Mouse (Mus musculus): ENCODE results near the gene Uevld. TPM values are rescaled to one million over a fixed set of nuclear protein-coding genes. Genes with fewer than 3 reads are reported as not detected.

Gene Uevld
- 10.3 and 10.8 TPM in 2 replicates for polyA plus RNA-seq (2015; fragmentation: Nextera tagmentation; extraction: Ambion mirVana)

DNA sequence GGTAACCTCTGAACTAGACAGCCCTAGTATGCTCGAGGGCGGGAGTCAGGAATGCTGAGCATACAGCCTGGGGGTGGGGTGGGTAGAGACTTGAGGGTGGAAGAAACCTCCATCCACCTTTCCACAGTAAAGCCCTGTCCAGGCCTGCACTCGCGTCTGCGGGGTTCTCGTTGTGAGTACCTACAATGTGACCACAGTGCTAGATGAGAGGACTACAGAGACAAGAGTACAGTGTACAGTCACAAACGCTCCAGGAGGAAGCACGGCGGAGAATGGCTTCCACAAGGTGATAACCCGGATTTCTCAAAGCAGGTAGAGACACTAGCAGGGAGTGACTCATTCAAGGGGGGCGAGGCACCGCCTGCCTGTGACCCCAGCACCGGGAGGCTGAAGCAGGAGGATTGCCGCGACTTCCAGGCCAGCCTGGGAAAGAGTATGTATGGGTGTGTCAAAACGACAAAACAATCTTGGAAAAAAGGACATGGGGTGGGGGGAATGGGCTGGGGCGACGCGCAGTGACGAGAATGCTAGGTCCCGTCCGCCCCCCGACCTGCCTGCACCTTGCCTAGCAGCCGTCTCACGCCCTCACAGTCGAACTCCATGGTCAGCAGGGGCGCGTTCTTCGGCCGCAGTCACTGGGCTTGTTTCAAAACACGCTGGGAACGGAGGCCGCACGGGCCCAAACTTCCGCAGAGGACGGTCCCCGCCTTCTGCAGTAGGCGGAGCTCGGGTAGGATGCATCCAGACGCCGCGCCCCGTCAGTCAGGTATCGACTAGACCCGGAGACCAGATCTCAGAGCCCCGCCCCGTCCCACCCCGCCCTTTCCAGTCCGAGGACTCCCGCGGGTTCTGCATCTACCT lies at the start of gene Uevld:
Uevld (minus strand) TSS at position 697 of the 861 bp plus-strand sequence.
- Histone ChIP-seq H3K4me2 (replicated peaks) (peak within 1 kb of the TSS; percentile 85), H3K36me3 (peaks cover 22% of the 10 kb centered on the region), H3K27me3 (peaks cover 16% of the 10 kb centered on the region), H3K9me3 (no peaks in the 10 kb centered on the region), H3K4me1 (peaks cover 15% of the 10 kb centered on the region), H3K9ac (peak within 1 kb of the TSS; percentile 86), H3K4me3 (peak within 1 kb of the TSS; percentile 76), H3K27ac (no peak within 1 kb of the TSS; the same call in 1 of the 2 replicates)
- peak; percentile 93 for ATAC-seq (ENCODE audit: low FRiP score, low read depth)
- under 1% methylated on average over 50 of the region's 51 CpGs for WGBS

DNA sequence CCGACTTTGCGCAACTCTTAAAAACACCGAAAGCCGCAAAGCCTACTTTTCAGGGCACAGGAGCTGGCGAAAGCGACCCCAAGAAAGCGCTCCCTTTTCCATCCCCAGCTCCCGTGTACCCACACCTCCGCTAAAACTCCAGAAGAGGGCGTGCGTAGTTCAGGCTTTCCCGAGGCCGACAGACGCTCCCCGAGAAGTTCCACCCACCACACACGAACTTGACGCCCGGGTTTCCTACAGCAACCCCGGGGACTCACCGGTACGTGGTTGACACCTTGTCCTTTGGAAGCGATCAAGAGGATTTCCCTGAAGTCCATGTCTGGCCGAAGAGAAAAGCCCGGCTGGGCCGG lies 49.5 kb upstream of the Uevld start:
- Histone ChIP-seq H3K4me1 (peaks cover 49% of the 10 kb centered on the region), H3K36me3 (no peaks in the 10 kb centered on the region), H3K9ac (peak overlapping the region; percentile 80), H3K4me2 (replicated peaks) (peak overlapping the region; percentile 83), H3K9me3 (no peaks in the 10 kb centered on the region), H3K4me3 (peak overlapping the region; percentile 75), H3K27ac (peak overlapping the region; percentile 91), H3K27me3 (no peaks in the 10 kb centered on the region)
- ATAC-seq (ENCODE audit: low FRiP score, low read depth) = peak; percentile 75
- WGBS = under 1% methylated on average over 25 of the region's 25 CpGs

- no peak for ATAC-seq (ENCODE audit: low FRiP score, low read depth)
- 16% methylated on average over 21 of the region's 21 CpGs for WGBS
- peak overlapping the region; percentile 80 for H3K9ac ChIP-seq
- H3K4me1 ChIP-seq = peaks cover 54% of the 10 kb centered on the region
- no peaks in the 10 kb centered on the region for H3K36me3 ChIP-seq
- H3K4me3 ChIP-seq = peak overlapping the region; percentile 75
- peak overlapping the region; percentile 83 for H3K4me2 ChIP-seq (replicated peaks)
- no peaks in the 10 kb centered on the region for H3K9me3 ChIP-seq
- peak overlapping the region; percentile 91 for H3K27ac ChIP-seq
- no peaks in the 10 kb centered on the region for H3K27me3 ChIP-seq
Observed at GRCm38 (mm10) chr7:47007109-47007780, 48.9 kb upstream of the Uevld start.

- Histone ChIP-seq H3K4me2 (replicated peaks) (no peak overlapping the region), H3K36me3 (peaks cover 11% of the 10 kb centered on the region), H3K27ac (no peak overlapping the region), H3K4me3 (no peak overlapping the region), H3K9me3 (no peaks in the 10 kb centered on the region), H3K27me3 (no peaks in the 10 kb centered on the region), H3K4me1 (peaks cover 59% of the 10 kb centered on the region), H3K9ac (0 out of 2 replicates have a peak overlapping the region, but pooled peaks have one; percentile 1)
- 32% methylated on average over 3 of the region's 3 CpGs for WGBS
- ATAC-seq (ENCODE audit: low FRiP score, low read depth) = no peak
Observed at GRCm38 (mm10) chr7:47003411-47004115, 45.2 kb upstream of the Uevld start.

- no peak for ATAC-seq (ENCODE audit: low FRiP score, low read depth)
- Histone ChIP-seq H3K4me2 (replicated peaks) (no peak overlapping the region), H3K27me3 (no peaks in the 10 kb centered on the region), H3K9ac (no peak overlapping the region), H3K4me3 (no peak overlapping the region), H3K27ac (0 out of 2 replicates have a peak overlapping the region, but pooled peaks have one; percentile 11), H3K9me3 (no peaks in the 10 kb centered on the region), H3K4me1 (peaks cover 54% of the 10 kb centered on the region), H3K36me3 (peaks cover 28% of the 10 kb centered on the region)
- 73% methylated on average over 4 of the region's 4 CpGs for WGBS
Observed at GRCm38 (mm10) chr7:47001900-47002275, 43.6 kb upstream of the Uevld start.

DNA sequence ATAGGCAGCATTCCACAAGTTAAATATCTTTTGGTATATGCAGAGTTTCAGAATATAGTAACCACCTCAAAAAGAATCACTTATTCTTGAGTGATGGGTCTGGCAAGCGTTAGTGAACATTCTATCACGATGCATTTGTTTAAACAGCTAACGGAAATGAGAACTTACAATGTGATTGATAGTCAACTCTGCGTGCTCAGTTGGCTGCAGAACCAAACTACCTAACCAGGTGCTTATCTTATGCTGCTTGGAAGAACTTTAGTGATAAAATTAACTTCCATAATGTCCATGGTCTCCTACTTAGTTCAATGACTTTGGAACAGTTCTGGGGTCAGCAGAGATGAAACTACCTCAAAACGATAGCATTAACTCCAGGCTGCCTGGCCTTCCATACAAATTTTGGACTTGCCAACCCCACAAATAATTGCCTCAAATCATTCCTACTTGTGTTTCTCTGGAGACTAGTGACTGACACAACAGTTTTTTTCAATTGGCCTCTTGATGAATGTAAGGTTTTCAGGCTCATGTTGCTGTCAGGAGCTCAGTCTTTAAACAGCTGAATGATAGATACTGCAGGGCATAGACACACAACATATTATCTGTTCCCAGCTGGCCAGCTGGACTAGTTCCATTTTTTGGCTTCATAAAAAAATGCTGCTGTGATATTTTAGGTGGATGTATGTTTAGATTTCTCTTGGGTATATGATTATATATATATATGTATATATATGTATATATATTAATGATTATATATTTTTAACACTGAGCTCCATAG lies 43.0 kb upstream of the Uevld start:
- H3K27me3 ChIP-seq = no peaks in the 10 kb centered on the region
- ATAC-seq (ENCODE audit: low FRiP score, low read depth) = no peak
- H3K9ac ChIP-seq = no peak overlapping the region
- H3K4me2 ChIP-seq (replicated peaks) = no peak overlapping the region
- H3K36me3 ChIP-seq = peaks cover 33% of the 10 kb centered on the region
- no peak overlapping the region for H3K27ac ChIP-seq
- WGBS = 81% methylated on average over 5 of the region's 5 CpGs
- H3K9me3 ChIP-seq = no peaks in the 10 kb centered on the region
- no peak overlapping the region for H3K4me3 ChIP-seq
- H3K4me1 ChIP-seq = peaks cover 48% of the 10 kb centered on the region

GRCm38 (mm10) chr7:47000644-47000983 lies 42.3 kb upstream of the Uevld start:
- ATAC-seq (ENCODE audit: low FRiP score, low read depth) = peak; percentile 54
- 60% methylated on average over 3 of the region's 3 CpGs for WGBS
- Histone ChIP-seq H3K27ac (no peak overlapping the region), H3K9me3 (no peaks in the 10 kb centered on the region), H3K4me1 (peaks cover 41% of the 10 kb centered on the region), H3K4me2 (replicated peaks) (no peak overlapping the region), H3K9ac (no peak overlapping the region), H3K4me3 (no peak overlapping the region), H3K27me3 (no peaks in the 10 kb centered on the region), H3K36me3 (peaks cover 38% of the 10 kb centered on the region)

GRCm38 (mm10) chr7:46999983-47000643 lies 41.8 kb upstream of the Uevld start:
- no peak overlapping the region for H3K27ac ChIP-seq

DNA sequence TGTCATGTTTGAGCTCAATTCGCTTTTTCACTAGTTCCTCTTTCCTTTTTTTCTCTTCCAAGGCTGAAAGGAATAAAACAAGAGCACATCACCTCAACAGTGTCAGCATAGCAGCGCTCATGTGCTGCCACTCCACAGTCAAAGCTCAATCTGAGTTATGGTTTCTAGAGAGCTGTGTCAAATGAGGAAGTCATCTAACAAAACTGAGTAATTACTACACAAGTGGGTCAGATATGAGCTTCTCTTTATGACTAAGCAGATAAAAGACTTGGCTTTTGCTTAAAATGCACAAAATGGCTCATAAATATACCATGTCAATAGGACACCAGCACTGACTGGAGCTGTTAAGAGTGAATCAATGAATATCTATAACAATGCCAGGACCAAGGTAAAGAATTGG lies 40.6 kb upstream of the Uevld start:
- H3K4me1 ChIP-seq = peaks cover 32% of the 10 kb centered on the region
- H3K4me3 ChIP-seq = no peak overlapping the region
- H3K27ac ChIP-seq = no peak overlapping the region
- H3K36me3 ChIP-seq = peaks cover 55% of the 10 kb centered on the region
- ATAC-seq (ENCODE audit: low FRiP score, low read depth) = no peak
- no peaks in the 10 kb centered on the region for H3K27me3 ChIP-seq
- no peaks in the 10 kb centered on the region for H3K9me3 ChIP-seq
- no peak overlapping the region for H3K4me2 ChIP-seq (replicated peaks)
- no peak overlapping the region for H3K9ac ChIP-seq
- WGBS = 96% methylated on average over 2 of the region's 2 CpGs

More at GRCm38 (mm10) chr7:46999983-47000643, 41.8 kb upstream of the Uevld start:
- H3K4me3 ChIP-seq = no peak overlapping the region
- H3K27me3 ChIP-seq = no peaks in the 10 kb centered on the region
- H3K4me1 ChIP-seq = peaks cover 36% of the 10 kb centered on the region
- H3K9me3 ChIP-seq = no peaks in the 10 kb centered on the region
- H3K4me2 ChIP-seq (replicated peaks) = no peak overlapping the region
- H3K9ac ChIP-seq = no peak overlapping the region
- peaks cover 43% of the 10 kb centered on the region for H3K36me3 ChIP-seq
- ATAC-seq (ENCODE audit: low FRiP score, low read depth) = no peak
- 84% methylated on average over 8 of the region's 8 CpGs for WGBS

DNA sequence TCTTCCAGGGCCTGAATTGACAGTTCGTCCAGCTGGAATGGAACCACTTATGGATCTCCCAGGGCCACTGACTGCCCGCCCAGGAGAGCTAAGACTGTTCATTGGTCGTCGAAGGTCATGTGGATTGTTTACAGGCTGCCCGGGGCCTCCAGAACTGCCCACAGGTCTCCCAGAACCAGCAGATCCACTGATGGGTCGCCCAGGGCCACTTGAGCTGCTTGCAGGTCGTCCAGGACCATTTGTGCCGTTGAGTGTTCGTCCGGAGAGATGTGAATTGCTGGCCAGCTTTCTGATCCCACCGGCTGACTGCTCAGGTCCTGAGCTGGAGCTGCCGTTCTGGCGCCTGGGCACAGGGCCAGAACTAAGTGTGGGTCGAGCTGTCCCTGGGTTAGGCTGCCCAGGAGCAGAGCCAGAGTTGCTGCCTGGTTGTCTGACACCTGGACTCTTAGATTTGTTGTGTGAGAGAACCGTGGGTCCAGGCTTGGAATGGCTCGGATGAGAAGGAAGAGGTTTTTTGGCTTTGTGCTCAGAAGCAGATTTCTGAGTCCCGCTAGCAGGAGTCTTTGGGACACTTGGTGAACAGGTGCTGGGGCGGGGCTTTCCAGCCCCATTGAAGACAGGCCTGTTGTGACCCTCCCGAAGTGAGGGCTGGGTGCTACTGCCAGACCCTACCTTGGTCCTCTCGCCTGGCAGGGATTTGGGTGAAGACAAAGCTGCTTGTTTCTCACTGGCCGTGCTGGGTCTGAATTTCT lies 39.5 kb upstream of the Uevld start:
- whole genome bisulfite sequencing = 86% methylated on average over 21 of the region's 21 CpGs
- peaks cover 66% of the 10 kb centered on the region for H3K36me3 ChIP-seq
- H3K27ac ChIP-seq = no peak overlapping the region
- no peaks in the 10 kb centered on the region for H3K9me3 ChIP-seq
- H3K4me3 ChIP-seq = no peak overlapping the region
- H3K4me2 ChIP-seq (replicated peaks) = no peak overlapping the region
- no peak for ATAC-seq (ENCODE audit: low FRiP score, low read depth)
- no peak overlapping the region for H3K9ac ChIP-seq
- no peaks in the 10 kb centered on the region for H3K27me3 ChIP-seq
- peaks cover 22% of the 10 kb centered on the region for H3K4me1 ChIP-seq
